Mouse (Mus musculus): Measurements from ENCODE around the gene Gm45140. TPM values are rescaled to one million over a fixed set of nuclear protein-coding genes. Genes with fewer than 3 reads are reported as not detected.

Gene Gm45140
- polyA plus RNA-seq, 1 experiment from 2014 or later, result 2.1 TPM

- Histone ChIP-seq H3K9ac (replicated peaks) (no peak overlapping the region), H3K4me2 (no peak overlapping the region), H3K27ac (replicated peaks) (no peak overlapping the region), H3K4me3 (replicated peaks) (no peak overlapping the region), H3K9me3 (replicated peaks) (no peaks in the 10 kb centered on the region), H3K36me3 (peaks cover 17% of the 10 kb centered on the region), H3K27me3 (replicated peaks) (no peaks in the 10 kb centered on the region), H3K4me1 (peaks cover 8% of the 10 kb centered on the region)
- ATAC-seq (ENCODE audit: low FRiP score), result no peak
- 47% methylated on average over 6 of the region's 6 CpGs for WGBS
Measured at GRCm38 (mm10) chr6:87795385-87796150, 40.0 kb downstream of the Gm45140 start.

DNA sequence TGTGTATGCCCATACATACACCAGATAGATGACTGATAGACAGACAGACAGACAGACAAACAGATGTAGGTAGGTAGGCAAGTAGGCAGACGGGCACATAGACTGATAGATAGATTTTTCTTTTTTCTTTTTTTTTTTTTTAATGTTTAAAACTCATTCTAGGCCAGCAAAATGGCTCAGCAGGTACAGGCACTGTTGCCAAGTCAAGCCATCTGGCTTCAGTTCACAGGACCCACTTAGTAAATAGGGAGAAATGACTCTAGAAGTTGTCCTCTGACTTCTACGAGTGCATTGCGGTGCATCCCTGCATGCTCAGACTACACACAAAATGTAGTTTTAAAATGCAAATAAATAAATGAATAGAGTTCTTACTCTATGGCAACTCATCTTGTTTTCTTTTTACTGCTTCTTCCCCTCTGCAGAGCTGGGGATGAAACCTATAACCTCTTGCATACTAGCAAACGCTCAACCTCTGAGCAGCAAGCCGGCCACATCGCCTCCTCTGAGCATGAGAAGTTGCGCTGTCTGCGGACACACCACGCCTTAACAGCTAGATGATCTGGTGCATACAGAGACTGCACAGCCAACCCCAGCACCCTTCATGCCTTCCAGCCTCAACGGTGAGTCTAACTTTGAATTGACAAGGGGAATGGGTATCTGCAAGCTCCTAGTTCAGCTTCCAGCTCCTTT is 41.6 kb downstream of the Gm45140 start:
- H3K9ac ChIP-seq (replicated peaks), result no peak overlapping the region
- H3K36me3 ChIP-seq, result peaks cover 17% of the 10 kb centered on the region
- H3K27ac ChIP-seq (replicated peaks), result no peak overlapping the region
- no peak overlapping the region for H3K4me2 ChIP-seq
- peaks cover 19% of the 10 kb centered on the region for H3K4me1 ChIP-seq
- ATAC-seq (ENCODE audit: low FRiP score), result no peak
- no peaks in the 10 kb centered on the region for H3K9me3 ChIP-seq (replicated peaks)
- 95% methylated on average over 10 of the region's 10 CpGs for WGBS
- no peak overlapping the region for H3K4me3 ChIP-seq (replicated peaks)
- no peaks in the 10 kb centered on the region for H3K27me3 ChIP-seq (replicated peaks)

- no peak for ATAC-seq (ENCODE audit: low FRiP score)
- H3K27me3 ChIP-seq (replicated peaks), result no peaks in the 10 kb centered on the region
- H3K36me3 ChIP-seq, result peaks cover 17% of the 10 kb centered on the region
- H3K4me2 ChIP-seq, result no peak overlapping the region
- H3K9me3 ChIP-seq (replicated peaks), result no peaks in the 10 kb centered on the region
- H3K4me1 ChIP-seq, result peaks cover 16% of the 10 kb centered on the region
- no peak overlapping the region for H3K4me3 ChIP-seq (replicated peaks)
- H3K27ac ChIP-seq (replicated peaks), result no peak overlapping the region
- 94% methylated on average over 5 of the region's 5 CpGs for WGBS
- no peak overlapping the region for H3K9ac ChIP-seq (replicated peaks)
Measured at GRCm38 (mm10) chr6:87791826-87792225, 43.8 kb downstream of the Gm45140 start.

DNA sequence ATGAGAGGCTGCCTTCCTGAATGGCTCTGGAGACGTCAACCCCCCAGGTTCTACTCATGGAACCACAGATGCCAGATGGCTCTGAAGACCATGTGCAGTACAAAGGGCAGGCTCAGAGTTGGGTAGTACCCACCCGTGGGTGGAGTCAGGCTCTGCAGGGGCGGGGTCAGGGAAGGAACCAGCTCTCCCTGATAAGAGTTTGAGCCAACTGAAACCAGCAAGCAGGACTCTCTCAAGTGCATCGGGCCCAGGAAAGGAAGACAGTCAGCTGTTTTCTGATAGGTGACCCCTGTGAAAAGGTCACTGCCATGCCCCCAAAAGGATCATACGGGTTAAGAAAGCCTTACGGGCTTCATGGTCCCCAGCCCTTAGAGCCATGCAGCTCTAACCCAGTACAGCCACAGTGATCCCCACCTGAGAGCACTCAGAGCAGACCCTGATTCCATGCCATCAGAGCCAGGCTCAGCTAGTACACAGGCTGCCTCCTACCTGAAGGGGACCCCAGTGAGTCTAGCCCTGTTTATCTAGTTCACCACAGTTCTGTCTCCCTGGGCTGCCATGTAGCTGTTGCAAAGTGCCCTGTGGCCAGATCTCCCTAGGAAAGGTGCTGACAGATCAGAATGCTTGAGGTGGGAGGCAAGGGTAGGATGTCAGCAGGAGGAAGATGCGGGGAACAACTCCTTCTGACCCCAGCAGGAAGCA is 44.7 kb downstream of the Gm45140 start:
- Histone ChIP-seq H3K4me3 (replicated peaks) (no peak overlapping the region), H3K27ac (replicated peaks) (no peak overlapping the region), H3K4me2 (no peak overlapping the region), H3K9me3 (replicated peaks) (no peaks in the 10 kb centered on the region), H3K27me3 (replicated peaks) (no peaks in the 10 kb centered on the region), H3K36me3 (peaks cover 17% of the 10 kb centered on the region), H3K9ac (replicated peaks) (no peak overlapping the region), H3K4me1 (peaks cover 12% of the 10 kb centered on the region)
- no peak for ATAC-seq (ENCODE audit: low FRiP score)
- 77% methylated on average over 7 of the region's 7 CpGs for WGBS

GRCm38 (mm10) chr6:87789791-87790190 is 45.8 kb downstream of the Gm45140 start:
- no peaks in the 10 kb centered on the region for H3K27me3 ChIP-seq (replicated peaks)
- H3K4me1 ChIP-seq, result peaks cover 12% of the 10 kb centered on the region
- H3K27ac ChIP-seq (replicated peaks), result 0 out of 2 replicates have a peak overlapping the region, but pooled peaks have one; percentile 5
- H3K4me2 ChIP-seq, result no peak overlapping the region
- no peak overlapping the region for H3K4me3 ChIP-seq (replicated peaks)
- peaks cover 17% of the 10 kb centered on the region for H3K36me3 ChIP-seq
- no peak for ATAC-seq (ENCODE audit: low FRiP score)
- no peaks in the 10 kb centered on the region for H3K9me3 ChIP-seq (replicated peaks)
- H3K9ac ChIP-seq (replicated peaks), result no peak overlapping the region
- WGBS, result 94% methylated on average over 6 of the region's 6 CpGs

DNA sequence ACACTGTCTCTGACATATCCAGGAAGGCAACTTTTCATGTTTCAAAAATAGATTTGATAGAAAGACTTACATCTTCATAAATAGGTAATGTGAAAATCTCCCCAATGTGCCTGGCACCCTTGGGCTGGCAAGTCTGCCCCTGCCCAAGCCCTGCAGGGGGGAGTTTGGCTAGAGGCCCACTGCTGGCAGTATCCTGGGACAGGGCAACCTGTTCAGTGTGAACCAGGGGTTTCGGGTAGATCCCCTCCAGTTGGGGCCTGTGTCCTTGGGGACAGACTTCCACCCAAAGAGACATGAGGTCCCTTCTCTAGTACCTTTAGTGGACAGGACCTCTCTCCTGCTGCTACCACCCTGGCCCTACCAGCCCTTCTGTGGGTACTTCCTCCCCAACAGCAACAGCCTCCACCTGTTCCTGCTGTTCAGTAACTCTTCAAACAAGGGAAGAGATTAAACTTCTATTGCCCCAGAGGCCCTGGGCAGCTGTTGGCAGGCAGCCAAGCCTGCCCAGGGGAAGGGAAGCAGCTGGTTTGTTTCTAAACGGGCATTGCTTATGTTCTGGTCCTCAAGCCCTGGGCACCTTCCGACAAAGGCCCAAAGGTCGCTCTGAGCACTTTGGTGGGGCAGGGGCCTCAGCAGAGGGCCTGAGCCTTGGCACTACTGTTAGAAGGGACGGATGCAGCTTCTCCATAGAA is 46.6 kb downstream of the Gm45140 start:
- Histone ChIP-seq H3K4me1 (peaks cover 12% of the 10 kb centered on the region), H3K27ac (replicated peaks) (0 out of 2 replicates have a peak overlapping the region, but pooled peaks have one; percentile 5), H3K9ac (replicated peaks) (no peak overlapping the region), H3K4me2 (no peak overlapping the region), H3K27me3 (replicated peaks) (no peaks in the 10 kb centered on the region), H3K9me3 (replicated peaks) (no peaks in the 10 kb centered on the region), H3K36me3 (peaks cover 15% of the 10 kb centered on the region), H3K4me3 (replicated peaks) (no peak overlapping the region)
- ATAC-seq (ENCODE audit: low FRiP score), result no peak
- 30% methylated on average over 5 of the region's 5 CpGs for WGBS

DNA sequence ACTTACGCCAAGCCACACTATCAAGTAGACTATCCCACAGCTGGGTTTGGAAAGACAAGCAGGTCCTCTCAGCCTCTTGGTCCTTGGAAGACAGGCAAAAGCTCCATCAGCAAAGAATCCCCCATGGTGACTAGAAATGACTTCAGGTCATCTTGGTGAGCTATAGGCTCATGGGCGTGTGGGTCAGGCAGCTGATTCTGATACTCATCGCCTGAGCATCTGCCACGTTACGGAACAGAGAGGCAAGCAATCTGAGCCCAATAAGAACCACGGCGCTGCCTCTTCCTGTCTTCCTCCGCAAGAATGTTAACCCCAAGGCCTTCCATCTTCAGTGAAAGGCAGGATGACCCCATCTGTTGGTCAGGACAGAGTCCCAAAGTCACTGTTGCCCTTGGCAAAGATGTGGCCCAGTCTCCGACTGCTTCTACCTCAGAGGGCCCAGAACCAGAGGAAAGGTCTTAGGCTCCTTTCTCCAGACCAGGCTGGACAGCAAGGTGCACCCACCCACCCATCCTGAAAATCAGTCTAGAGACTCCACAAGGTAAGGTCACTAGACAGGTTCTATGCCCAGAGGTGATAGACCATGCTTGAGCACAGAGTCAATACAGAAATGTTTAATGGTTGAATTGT is 47.2 kb downstream of the Gm45140 start:
- WGBS, result 94% methylated on average over 9 of the region's 9 CpGs
- no peak for ATAC-seq (ENCODE audit: low FRiP score)
- Histone ChIP-seq H3K4me3 (replicated peaks) (no peak overlapping the region), H3K4me2 (no peak overlapping the region), H3K27ac (replicated peaks) (no peak overlapping the region), H3K4me1 (peaks cover 12% of the 10 kb centered on the region), H3K9ac (replicated peaks) (no peak overlapping the region), H3K36me3 (peaks cover 15% of the 10 kb centered on the region), H3K9me3 (replicated peaks) (no peaks in the 10 kb centered on the region), H3K27me3 (replicated peaks) (no peaks in the 10 kb centered on the region)

GRCm38 (mm10) chr6:87787108-87787890 is 48.3 kb downstream of the Gm45140 start:
- WGBS, result 85% methylated on average over 6 of the region's 6 CpGs
- no peak for ATAC-seq (ENCODE audit: low FRiP score)
- H3K9ac ChIP-seq (replicated peaks), result no peak overlapping the region

DNA sequence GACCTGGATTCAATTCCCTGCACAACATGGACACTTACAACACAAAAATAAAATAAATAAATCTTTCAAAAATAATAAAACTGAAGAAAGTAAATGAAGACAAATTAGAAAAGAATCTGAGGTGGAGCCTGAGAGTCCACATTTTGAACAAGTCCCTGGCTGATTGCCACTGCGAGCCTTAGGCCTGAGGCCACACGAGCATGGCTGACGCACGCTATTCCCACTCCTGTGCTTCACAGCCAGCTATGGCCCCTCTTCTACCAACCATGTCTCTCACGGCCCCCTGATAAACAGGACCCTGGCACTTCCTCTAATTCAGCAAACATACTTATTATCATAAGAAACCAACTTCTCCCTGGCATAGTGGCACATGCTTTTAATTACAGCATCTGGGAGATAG is 49.0 kb downstream of the Gm45140 start:
- H3K9me3 ChIP-seq (replicated peaks), result no peaks in the 10 kb centered on the region
- H3K27ac ChIP-seq (replicated peaks), result no peak overlapping the region
- no peak overlapping the region for H3K4me3 ChIP-seq (replicated peaks)
- no peak for ATAC-seq (ENCODE audit: low FRiP score)
- WGBS, result 87% methylated on average over 5 of the region's 5 CpGs
- H3K36me3 ChIP-seq, result peaks cover 3% of the 10 kb centered on the region
- no peak overlapping the region for H3K9ac ChIP-seq (replicated peaks)
- peaks cover 12% of the 10 kb centered on the region for H3K4me1 ChIP-seq
- H3K27me3 ChIP-seq (replicated peaks), result no peaks in the 10 kb centered on the region
- no peak overlapping the region for H3K4me2 ChIP-seq

More at GRCm38 (mm10) chr6:87787108-87787890, 48.3 kb downstream of the Gm45140 start:
- no peak overlapping the region for H3K4me2 ChIP-seq
- H3K9me3 ChIP-seq (replicated peaks), result no peaks in the 10 kb centered on the region
- peaks cover 12% of the 10 kb centered on the region for H3K4me1 ChIP-seq
- H3K36me3 ChIP-seq, result peaks cover 9% of the 10 kb centered on the region
- no peak overlapping the region for H3K4me3 ChIP-seq (replicated peaks)
- no peaks in the 10 kb centered on the region for H3K27me3 ChIP-seq (replicated peaks)
- H3K27ac ChIP-seq (replicated peaks), result no peak overlapping the region

GRCm38 (mm10) chr6:87784033-87784432 is 51.6 kb downstream of the Gm45140 start:
- H3K4me3 ChIP-seq (replicated peaks), result no peak overlapping the region
- H3K9me3 ChIP-seq (replicated peaks), result no peaks in the 10 kb centered on the region
- no peaks in the 10 kb centered on the region for H3K27me3 ChIP-seq (replicated peaks)
- H3K27ac ChIP-seq (replicated peaks), result no peak overlapping the region
- H3K36me3 ChIP-seq, result no peaks in the 10 kb centered on the region
- H3K4me1 ChIP-seq, result peaks cover 1% of the 10 kb centered on the region; the same call in 1 of the 2 replicates
- no peak for ATAC-seq (ENCODE audit: low FRiP score)
- WGBS, result 82% methylated on average over 8 of the region's 8 CpGs
- no peak overlapping the region for H3K4me2 ChIP-seq
- no peak overlapping the region for H3K9ac ChIP-seq (replicated peaks)
